Mouse (Mus musculus) MEL (cell line): ENCODE measurements around the gene Rassf3.

Source experiments
- CTCF ChIP-seq, 3 experiments: IDR thresholded peaks in 2 of 3; conservative IDR thresholded peaks in 1 of 3; 2 replicates each; pipeline ENCODE4 v1.5.1; 2011 to 2012; ENCODE audit warnings: low read length in 3 of 3, low read depth in 2 of 3, mild to moderate bottlenecking in 2 of 3, improper control_type of control experiment in 1 of 3, inconsistent platforms in 1 of 3, mixed read lengths in 1 of 3, moderate library complexity in 1 of 3; ENCODE audit not compliant: control insufficient read depth in 1 of 3, insufficient read depth in 1 of 3, poor library complexity in 1 of 3, severe bottlenecking in 1 of 3
- E2F4 ChIP-seq: IDR thresholded peaks from 2 replicates; pipeline ENCODE4 v1.6.1; 2011; ENCODE audit warnings: low read depth, low read length, improper control_type of control experiment, borderline replicate concordance
- ELF1 ChIP-seq: IDR thresholded peaks from 2 replicates; pipeline ENCODE4 v1.6.1; 2014; ENCODE audit warnings: low read depth, mild to moderate bottlenecking, inconsistent platforms, low read length, improper control_type of control experiment, moderate library complexity
- EP300 ChIP-seq, 2 experiments: IDR thresholded peaks; 2 replicates each; pipeline ENCODE4 v1.6.1; 2011; ENCODE audit warnings: improper control_type of control experiment in 2 of 2, low read length in 2 of 2, low read depth in 1 of 2, mild to moderate bottlenecking in 1 of 2
- MAFK ChIP-seq: IDR thresholded peaks from 2 replicates; pipeline ENCODE4 v1.6.1; 2011; ENCODE audit warnings: low read depth, mild to moderate bottlenecking, low read length, improper control_type of control experiment, borderline replicate concordance
- MAX ChIP-seq: IDR thresholded peaks from 2 replicates; pipeline ENCODE4 v1.6.1; 2011; ENCODE audit warnings: low read length, improper control_type of control experiment
- MEF2A ChIP-seq: IDR thresholded peaks from 2 replicates; pipeline ENCODE4 v1.6.1; 2014; ENCODE audit warnings: low read depth, mild to moderate bottlenecking, inconsistent platforms, low read length, improper control_type of control experiment; ENCODE audit not compliant: poor library complexity, insufficient replicate concordance, severe bottlenecking; ENCODE audit errors: extremely low read depth
- POLR2A ChIP-seq, 2 experiments: IDR thresholded peaks; 2 replicates each; pipeline ENCODE4 v1.6.1; 2011 to 2012; ENCODE audit warnings: low read length in 2 of 2, mild to moderate bottlenecking in 2 of 2, control low read depth in 1 of 2, improper control_type of control experiment in 1 of 2, low read depth in 1 of 2, moderate library complexity in 1 of 2; ENCODE audit not compliant: control insufficient read depth in 1 of 2, insufficient read depth in 1 of 2, poor library complexity in 1 of 2
- POLR2AphosphoS5 ChIP-seq: IDR thresholded peaks from 2 replicates; pipeline ENCODE4 v1.6.1; 2012; ENCODE audit warnings: low read depth, borderline replicate concordance, mild to moderate bottlenecking, inconsistent platforms, low read length, moderate library complexity, mixed read lengths
- TCF12 ChIP-seq: IDR thresholded peaks from 2 replicates; pipeline ENCODE4 v1.6.1; 2014; ENCODE audit warnings: low read depth, mild to moderate bottlenecking, inconsistent platforms, low read length, improper control_type of control experiment, moderate library complexity
- USF1 ChIP-seq: IDR thresholded peaks from 2 replicates; pipeline ENCODE4 v1.6.1; 2014; ENCODE audit warnings: low read depth, mild to moderate bottlenecking, inconsistent platforms, low read length, improper control_type of control experiment, moderate library complexity
- ZC3H11A ChIP-seq: IDR thresholded peaks from 2 replicates; pipeline ENCODE4 v1.6.1; 2012; ENCODE audit warnings: low read depth, mild to moderate bottlenecking, inconsistent platforms, low read length, improper control_type of control experiment
- ZMIZ1 ChIP-seq: IDR thresholded peaks from 2 replicates; pipeline ENCODE4 v1.6.1; 2012; ENCODE audit warnings: low read depth, mild to moderate bottlenecking, inconsistent platforms, low read length, improper control_type of control experiment, moderate library complexity

DNA sequence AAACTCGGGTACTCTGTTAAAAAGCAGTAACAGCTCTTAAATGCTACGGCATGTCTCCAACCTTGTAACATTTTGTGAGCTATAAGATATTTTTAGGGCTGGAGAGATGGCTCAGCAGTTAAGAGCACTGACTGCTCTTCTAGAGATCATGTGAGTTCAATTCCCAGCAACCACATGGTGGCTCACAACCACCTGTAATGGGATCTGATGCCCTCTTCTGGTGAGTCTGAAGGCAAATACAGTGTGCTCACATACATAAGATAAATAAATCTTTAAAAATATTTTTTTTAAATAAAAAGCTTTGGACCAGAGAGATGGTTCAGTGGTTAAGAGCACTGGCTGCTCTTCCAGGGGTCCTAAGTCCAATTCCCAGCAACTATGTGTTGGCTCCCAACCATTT, 115.8 kb downstream of the Rassf3 start:
- TF ChIP-seq CTCF (IDR thresholded peaks at IDR 0.05 in 2 of 3, conservative IDR thresholded peaks at IDR 0.05 in 1 of 3; ENCODE audit: control insufficient read depth in 1 of 3, insufficient read depth in 1 of 3, low read depth in 2 of 3, low read length in 3 of 3, poor library complexity in 1 of 3, severe bottlenecking in 1 of 3) (peak in 2 of 3 experiments; percentile 15 to 46; a peak in 2 of 6 replicates), MAX (no peak), EP300 (IDR thresholded peaks at IDR 0.05; ENCODE audit: low read depth in 1 of 2, low read length in 2 of 2) (no peak), ELF1 (no peak), POLR2A (IDR thresholded peaks at IDR 0.05; ENCODE audit: control insufficient read depth in 1 of 2, insufficient read depth in 1 of 2, low read depth in 1 of 2, low read length in 2 of 2, poor library complexity in 1 of 2) (no peak), ZC3H11A (no peak), USF1 (no peak), POLR2AphosphoS5 (no peak), MEF2A (no peak), MAFK (no peak), E2F4 (no peak), ZMIZ1 (no peak), TCF12 (no peak)
